Mouse (Mus musculus): ENCODE measurements at regions not wholly inside any gene's neighbourhood (a gene's known extent, or its start where the extent isn't known, plus 50 kb on each side); places are given as distances from the start of the nearest gene placed in this dataset.

DNA sequence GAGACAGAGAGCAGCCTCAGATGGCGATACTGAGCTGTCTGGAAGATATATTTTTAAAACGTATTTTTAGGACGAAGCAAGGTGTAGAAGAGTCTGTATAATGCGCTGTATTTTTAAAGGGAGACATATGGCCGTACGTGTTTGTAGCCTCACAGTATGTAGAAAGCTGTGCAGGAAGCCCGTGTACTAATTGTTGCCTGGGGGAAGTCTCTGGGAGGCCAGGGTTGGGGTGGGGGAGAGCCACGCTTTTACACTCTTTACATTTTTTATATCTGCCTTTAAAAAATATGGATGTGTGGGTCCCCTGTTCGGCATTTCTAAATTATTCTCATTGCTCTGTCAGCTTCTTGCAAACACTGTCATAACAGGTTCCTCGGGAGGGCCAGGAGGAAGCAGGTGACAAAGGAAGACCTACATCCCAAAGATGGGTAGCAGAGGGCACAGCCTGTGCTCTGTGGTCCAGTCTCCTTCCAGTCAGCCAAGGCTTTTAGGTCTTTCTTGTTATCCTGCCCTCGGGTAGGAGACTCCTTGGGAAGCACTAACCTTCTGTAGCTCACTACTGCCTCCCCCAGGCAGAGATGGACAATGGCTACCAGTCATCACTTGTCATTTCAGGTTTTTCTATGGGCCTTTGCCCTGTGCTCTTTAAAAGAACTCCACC is 74.1 kb upstream of the Cdh5 start:
- no peak for ATAC-seq (ENCODE audit: borderline replicate concordance, extremely low read depth, low FRiP score, low TSS enrichment)
- Histone ChIP-seq H3K36me3 (no peaks in the 10 kb centered on the region), H3K27me3 (no peaks in the 10 kb centered on the region), H3K4me3 (no peak overlapping the region), H3K9me3 (peaks cover 5% of the 10 kb centered on the region; the same call in 1 of the 2 replicates), H3K9ac (no peak overlapping the region), H3K27ac (no peak overlapping the region), H3K4me1 (peaks cover 13% of the 10 kb centered on the region), H3K4me2 (no peak overlapping the region)
- 71% methylated on average over 11 of the region's 11 CpGs for WGBS

DNA sequence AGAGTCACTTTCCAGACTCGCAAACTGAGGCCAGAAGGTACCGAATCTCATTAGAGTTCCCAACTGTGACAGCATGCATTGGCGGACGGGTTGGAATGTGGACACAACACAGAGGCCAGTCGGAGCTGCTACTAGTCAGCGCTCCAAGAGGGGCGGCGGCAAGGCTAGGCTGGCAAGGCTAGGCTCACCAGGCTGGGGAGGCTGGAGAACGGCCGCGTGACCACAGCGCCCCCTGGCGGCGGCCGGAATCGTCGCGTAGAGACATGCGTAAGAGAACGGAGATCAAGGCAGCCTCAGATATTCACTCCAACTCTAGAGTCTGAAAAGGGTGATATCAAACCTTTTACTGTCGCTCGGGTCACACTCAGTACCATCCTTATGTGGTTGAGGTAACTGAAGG is 72.8 kb upstream of the Cdh5 start:
- no peak overlapping the region for H3K4me3 ChIP-seq
- H3K27me3 ChIP-seq, result no peaks in the 10 kb centered on the region
- H3K9me3 ChIP-seq, result peaks cover 5% of the 10 kb centered on the region; the same call in 1 of the 2 replicates
- no peaks in the 10 kb centered on the region for H3K36me3 ChIP-seq
- ATAC-seq (ENCODE audit: borderline replicate concordance, extremely low read depth, low FRiP score, low TSS enrichment), result peak; percentile 93
- H3K4me2 ChIP-seq, result peak overlapping the region; percentile 45
- H3K9ac ChIP-seq, result no peak overlapping the region
- H3K4me1 ChIP-seq, result peaks cover 10% of the 10 kb centered on the region
- WGBS, result 2% methylated on average over 22 of the region's 22 CpGs
- H3K27ac ChIP-seq, result peak overlapping the region; percentile 54

DNA sequence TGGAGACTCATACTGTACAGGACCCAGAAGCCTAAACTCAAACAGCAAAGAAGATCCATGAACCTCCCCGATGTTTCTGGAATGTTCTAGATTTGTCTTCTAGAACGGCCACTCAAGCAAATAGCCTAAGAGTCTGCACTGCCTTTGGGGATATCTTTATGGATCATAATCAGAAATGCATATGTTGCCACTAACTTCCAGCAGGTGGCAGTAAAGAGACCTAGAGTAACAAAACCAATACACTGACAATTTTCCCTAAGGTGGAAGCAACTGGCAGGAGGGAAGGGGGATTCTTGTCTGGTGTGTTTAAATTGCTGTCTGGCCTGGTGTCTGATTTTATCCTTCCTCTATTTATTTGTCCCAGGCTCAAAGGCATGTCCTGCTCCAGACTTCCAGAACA is 69.2 kb upstream of the Cdh5 start:
- H3K9me3 ChIP-seq, result peaks cover 5% of the 10 kb centered on the region; the same call in 1 of the 2 replicates
- 90% methylated on average over 2 of the region's 2 CpGs for WGBS
- no peak for ATAC-seq (ENCODE audit: borderline replicate concordance, extremely low read depth, low FRiP score, low TSS enrichment)

DNA sequence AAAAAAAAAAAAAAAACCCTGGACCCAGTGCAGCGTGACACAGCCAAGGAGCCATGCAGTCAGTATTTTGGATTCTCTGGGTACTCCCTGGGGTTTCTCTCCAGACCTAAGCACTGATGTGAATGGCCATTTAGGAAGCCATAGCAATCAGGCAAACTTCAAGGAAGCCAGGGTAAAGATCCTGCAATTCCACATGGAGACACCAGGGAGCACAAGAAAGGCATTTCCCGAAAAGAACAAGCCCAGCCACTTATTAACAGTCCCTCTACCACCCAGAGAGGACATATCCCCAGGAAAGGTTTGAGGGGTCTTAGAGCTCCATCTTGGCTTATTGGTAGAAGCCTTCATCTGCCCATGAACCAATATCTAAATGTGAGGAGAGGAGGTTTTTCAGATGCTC is 68.3 kb upstream of the Cdh5 start:
- Histone ChIP-seq H3K9ac (no peak overlapping the region), H3K9me3 (peaks cover 5% of the 10 kb centered on the region; the same call in 1 of the 2 replicates), H3K27ac (no peak overlapping the region), H3K4me1 (peaks cover 12% of the 10 kb centered on the region), H3K36me3 (no peaks in the 10 kb centered on the region), H3K4me2 (no peak overlapping the region), H3K4me3 (no peak overlapping the region), H3K27me3 (no peaks in the 10 kb centered on the region)
- ATAC-seq (ENCODE audit: borderline replicate concordance, extremely low read depth, low FRiP score, low TSS enrichment), result no peak
- WGBS, result 53% methylated on average over 2 of the region's 2 CpGs

More for the DNA sequence above, 69.2 kb upstream of the Cdh5 start:
- Histone ChIP-seq H3K27me3 (no peaks in the 10 kb centered on the region), H3K4me1 (peaks cover 15% of the 10 kb centered on the region), H3K4me3 (no peak overlapping the region), H3K4me2 (no peak overlapping the region), H3K27ac (no peak overlapping the region), H3K9ac (no peak overlapping the region), H3K36me3 (no peaks in the 10 kb centered on the region)

DNA sequence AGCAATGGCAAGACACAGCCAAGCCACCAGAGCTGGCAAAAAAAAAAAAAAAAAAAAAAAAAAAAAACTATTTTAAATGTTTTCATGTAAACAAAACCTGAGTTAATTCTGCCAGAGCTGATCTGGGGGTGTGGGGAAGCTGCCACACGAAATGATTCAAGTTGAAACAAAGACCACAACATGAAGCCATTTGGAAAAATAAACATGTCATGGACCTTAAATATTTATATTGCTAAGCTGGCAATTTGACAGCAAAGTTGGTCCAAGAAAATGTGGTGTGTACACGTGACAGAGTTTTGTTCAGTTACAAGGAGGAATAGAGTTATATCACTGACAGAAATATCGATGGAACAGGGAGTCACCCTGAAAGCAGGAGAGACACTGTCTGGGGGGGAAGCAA is 67.1 kb upstream of the Cdh5 start:
- peak; percentile 53; the same call in 1 of the 2 replicates for ATAC-seq (ENCODE audit: borderline replicate concordance, extremely low read depth, low FRiP score, low TSS enrichment)
- 29% methylated on average over 3 of the region's 3 CpGs for WGBS
- no peak overlapping the region for H3K27ac ChIP-seq

DNA sequence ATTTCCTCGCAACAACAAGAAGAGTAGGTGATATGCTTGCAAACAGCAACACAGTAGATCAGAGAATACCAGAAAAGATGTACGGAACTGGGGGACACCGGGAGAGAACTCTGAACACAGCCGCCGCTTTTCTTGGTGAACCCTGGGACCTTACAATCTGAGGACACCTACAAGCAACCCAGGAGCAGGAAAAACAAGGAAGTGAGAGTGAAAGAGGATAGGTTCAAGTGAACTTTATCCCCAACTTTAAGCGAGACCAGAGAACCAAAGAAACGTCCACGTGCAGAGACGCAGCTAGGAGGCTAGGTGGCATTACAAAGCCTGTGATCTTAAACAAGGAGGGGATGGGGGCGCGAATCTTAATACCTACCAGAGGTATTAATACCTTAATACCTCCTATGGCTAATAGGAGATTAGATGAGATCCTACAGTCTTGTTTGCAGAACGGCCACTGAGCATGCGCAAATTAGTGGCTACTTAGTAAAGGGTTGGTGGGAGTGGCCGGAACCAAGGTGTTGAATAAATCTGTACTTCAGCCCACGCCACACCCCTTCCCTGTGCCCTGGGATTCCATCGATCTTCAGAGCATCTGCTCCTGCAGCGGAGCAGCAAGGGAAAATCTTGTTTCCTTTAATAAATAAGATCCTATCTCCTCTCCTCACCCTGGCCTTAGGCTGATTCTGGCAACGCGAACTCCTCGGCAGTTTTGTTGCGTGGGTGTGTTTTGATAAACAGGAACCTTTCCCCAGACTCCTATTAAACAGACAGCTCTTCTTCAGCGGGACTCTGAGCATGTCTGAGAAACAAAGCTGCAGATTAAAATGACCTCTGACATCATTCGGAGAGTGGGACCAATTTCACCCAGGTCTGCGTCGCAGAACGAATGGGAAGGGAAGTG is 64.6 kb upstream of the Cdh5 start:
- Histone ChIP-seq H3K36me3 (no peaks in the 10 kb centered on the region), H3K4me3 (no peak overlapping the region), H3K4me2 (no peak overlapping the region), H3K4me1 (peaks cover 17% of the 10 kb centered on the region), H3K27me3 (no peaks in the 10 kb centered on the region), H3K27ac (no peak overlapping the region), H3K9me3 (no peaks in the 10 kb centered on the region), H3K9ac (no peak overlapping the region)
- 65% methylated on average over 26 of the region's 26 CpGs for WGBS
- no peak for ATAC-seq (ENCODE audit: borderline replicate concordance, extremely low read depth, low FRiP score, low TSS enrichment)

More for the DNA sequence above, 67.1 kb upstream of the Cdh5 start:
- Histone ChIP-seq H3K36me3 (no peaks in the 10 kb centered on the region), H3K9me3 (peaks cover 5% of the 10 kb centered on the region; the same call in 1 of the 2 replicates), H3K27me3 (no peaks in the 10 kb centered on the region), H3K9ac (no peak overlapping the region), H3K4me1 (0 out of 2 replicates have a peak, but pooled peaks cover 13% of the 10 kb centered on the region), H3K4me3 (no peak overlapping the region), H3K4me2 (no peak overlapping the region)

DNA sequence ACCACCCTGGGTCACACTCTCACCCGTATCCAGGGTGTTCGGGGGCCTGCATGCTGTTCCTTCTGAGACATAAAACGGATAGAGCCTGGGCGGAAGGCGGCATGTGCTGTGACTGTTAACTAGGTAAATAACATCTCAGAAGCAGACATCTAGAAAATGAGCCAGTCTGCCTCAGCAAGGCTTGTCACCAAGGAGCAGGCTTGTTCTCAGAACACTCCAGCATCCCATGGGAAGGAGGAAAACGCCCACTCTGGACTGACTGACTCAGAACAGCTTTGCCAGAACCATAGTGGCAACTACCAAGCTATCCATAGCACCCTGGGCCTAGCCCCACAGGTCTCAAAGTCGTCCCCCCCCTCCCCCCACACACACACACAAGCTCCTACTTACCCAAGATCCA is 63.8 kb upstream of the Cdh5 start:
- Histone ChIP-seq H3K27ac (no peak overlapping the region), H3K9ac (no peak overlapping the region), H3K36me3 (no peaks in the 10 kb centered on the region), H3K4me3 (no peak overlapping the region), H3K27me3 (no peaks in the 10 kb centered on the region), H3K4me2 (no peak overlapping the region), H3K4me1 (peaks cover 25% of the 10 kb centered on the region), H3K9me3 (no peaks in the 10 kb centered on the region)
- 83% methylated on average over 7 of the region's 7 CpGs for WGBS
- no peak for ATAC-seq (ENCODE audit: borderline replicate concordance, extremely low read depth, low FRiP score, low TSS enrichment)

DNA sequence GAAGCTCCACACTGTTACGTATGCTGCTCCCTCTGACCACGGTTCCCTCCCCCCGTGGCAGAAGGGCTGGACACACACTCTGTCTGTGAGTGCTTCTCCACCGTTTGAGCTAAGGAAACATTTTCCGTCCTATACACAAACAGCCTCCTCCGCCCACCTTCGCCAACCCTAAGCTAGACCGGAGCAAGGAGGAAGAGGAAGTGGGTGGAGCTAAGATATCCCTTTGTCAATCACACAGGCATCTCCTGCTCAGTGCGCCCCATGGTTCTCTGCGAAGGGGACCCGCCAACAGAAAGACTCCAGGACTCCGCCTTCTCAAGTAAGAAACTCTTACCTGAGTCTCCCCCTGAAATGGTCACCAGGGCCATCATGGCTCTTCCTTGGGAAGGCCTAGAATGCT is 61.9 kb upstream of the Cdh5 start:
- H3K4me3 ChIP-seq, result no peak overlapping the region
- no peak overlapping the region for H3K27ac ChIP-seq
- no peaks in the 10 kb centered on the region for H3K27me3 ChIP-seq
- 59% methylated on average over 12 of the region's 12 CpGs for WGBS
- H3K36me3 ChIP-seq, result no peaks in the 10 kb centered on the region
- H3K4me1 ChIP-seq, result peaks cover 31% of the 10 kb centered on the region
- no peak overlapping the region for H3K9ac ChIP-seq
- no peak overlapping the region for H3K4me2 ChIP-seq
- H3K9me3 ChIP-seq, result no peaks in the 10 kb centered on the region
- no peak; the same call in 1 of the 2 replicates for ATAC-seq (ENCODE audit: borderline replicate concordance, extremely low read depth, low FRiP score, low TSS enrichment)

DNA sequence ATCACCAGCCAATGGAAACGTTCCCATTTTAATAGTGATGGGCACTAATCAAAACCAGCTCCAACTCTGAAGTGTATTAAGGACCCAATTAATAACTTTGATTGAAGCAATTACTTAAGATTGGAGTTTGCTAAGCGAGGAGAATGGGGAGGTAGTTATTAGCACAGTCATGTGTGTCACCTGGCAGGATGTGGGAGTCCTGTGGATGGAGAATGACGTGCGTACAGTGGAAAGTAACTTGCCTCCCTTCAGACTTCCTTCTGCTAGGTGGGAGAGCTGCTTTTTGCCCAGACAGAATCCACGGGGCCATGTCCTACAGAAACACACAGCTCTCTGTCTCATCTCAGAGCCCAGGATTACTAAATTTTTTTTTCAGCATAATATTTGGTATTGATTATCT is 59.9 kb upstream of the Cdh5 start:
- ATAC-seq (ENCODE audit: borderline replicate concordance, extremely low read depth, low FRiP score, low TSS enrichment), result no peak
- no peak overlapping the region for H3K4me2 ChIP-seq
- WGBS, result 80% methylated on average over 5 of the region's 5 CpGs
- H3K36me3 ChIP-seq, result no peaks in the 10 kb centered on the region
- H3K9ac ChIP-seq, result no peak overlapping the region
- H3K9me3 ChIP-seq, result no peaks in the 10 kb centered on the region
- no peak overlapping the region for H3K4me3 ChIP-seq
- H3K4me1 ChIP-seq, result peaks cover 31% of the 10 kb centered on the region
- no peak overlapping the region for H3K27ac ChIP-seq
- no peaks in the 10 kb centered on the region for H3K27me3 ChIP-seq

DNA sequence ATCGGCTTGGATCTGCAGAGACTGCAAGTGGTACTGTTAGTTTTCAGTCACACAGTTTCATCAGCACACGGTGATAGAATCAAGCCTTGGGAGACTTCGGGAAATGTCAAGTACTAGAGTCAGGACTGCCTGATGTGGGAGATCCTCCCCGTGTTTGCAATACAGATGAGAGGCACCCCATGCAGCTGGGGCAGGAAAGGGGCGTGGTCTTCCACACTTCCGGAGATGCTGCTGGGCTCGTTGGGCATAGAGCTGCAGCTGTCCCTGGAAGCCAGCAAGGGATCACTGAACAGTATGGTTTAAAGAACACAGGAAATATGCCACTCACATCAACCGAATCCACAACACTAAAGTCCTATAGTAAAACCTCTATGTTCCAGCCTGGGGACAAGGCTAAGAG is 59.0 kb upstream of the Cdh5 start:
- H3K27ac ChIP-seq, result no peak overlapping the region
- no peak overlapping the region for H3K4me3 ChIP-seq
- no peaks in the 10 kb centered on the region for H3K27me3 ChIP-seq
- peaks cover 23% of the 10 kb centered on the region for H3K4me1 ChIP-seq
- no peaks in the 10 kb centered on the region for H3K9me3 ChIP-seq
- no peaks in the 10 kb centered on the region for H3K36me3 ChIP-seq
- H3K4me2 ChIP-seq, result peak overlapping the region; percentile 17
- WGBS, result 13% methylated on average over 8 of the region's 8 CpGs
- peak; percentile 70; the same call in 1 of the 2 replicates for ATAC-seq (ENCODE audit: borderline replicate concordance, extremely low read depth, low FRiP score, low TSS enrichment)
- H3K9ac ChIP-seq, result no peak overlapping the region

DNA sequence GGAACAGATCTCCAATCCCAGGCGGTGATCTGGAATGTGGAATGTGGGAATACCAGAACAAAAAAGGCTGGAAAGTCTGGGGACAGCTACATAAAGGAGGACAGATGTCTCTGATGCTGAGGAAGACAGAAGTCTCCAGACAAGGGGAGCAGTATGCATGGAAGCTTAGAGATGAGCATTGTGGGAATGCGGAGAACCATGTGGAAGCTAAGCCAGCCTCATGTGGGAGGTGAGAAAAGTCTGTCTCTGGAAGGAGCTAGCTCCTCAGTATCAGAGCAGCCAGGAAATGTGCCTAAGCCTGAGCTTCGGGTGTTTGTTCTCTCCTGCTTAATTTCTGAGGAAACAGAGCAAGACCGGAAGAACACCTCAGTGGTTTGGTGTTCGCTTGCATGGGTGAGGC is 53.4 kb upstream of the Cdh5 start:
- peaks cover 5% of the 10 kb centered on the region; the same call in 1 of the 2 replicates for H3K4me1 ChIP-seq
- H3K9ac ChIP-seq, result no peak overlapping the region
- no peak overlapping the region for H3K4me3 ChIP-seq
- H3K9me3 ChIP-seq, result no peaks in the 10 kb centered on the region
- no peak for ATAC-seq (ENCODE audit: borderline replicate concordance, extremely low read depth, low FRiP score, low TSS enrichment)
- H3K36me3 ChIP-seq, result no peaks in the 10 kb centered on the region
- no peaks in the 10 kb centered on the region for H3K27me3 ChIP-seq
- 59% methylated on average over 5 of the region's 5 CpGs for WGBS
- no peak overlapping the region for H3K27ac ChIP-seq
- H3K4me2 ChIP-seq, result no peak overlapping the region

DNA sequence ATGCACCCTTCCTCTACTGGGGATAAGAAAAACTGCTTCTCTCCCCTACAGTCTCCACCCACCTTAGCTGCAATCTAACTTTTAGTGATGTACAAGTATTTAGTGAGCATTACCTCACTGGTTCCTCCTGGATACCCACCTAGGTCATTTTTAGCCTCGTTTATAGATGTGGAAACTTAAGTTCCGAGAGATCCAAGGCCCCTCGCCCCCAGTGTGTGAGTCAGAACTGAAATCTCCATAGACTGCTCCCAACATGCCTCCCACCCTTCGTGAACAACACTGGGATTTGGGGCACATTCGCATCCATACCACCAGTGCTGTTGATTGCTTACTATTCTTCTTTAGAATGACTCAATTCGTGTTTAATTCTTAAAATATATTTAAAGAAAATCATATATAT is 52.2 kb upstream of the Cdh5 start:
- H3K4me1 ChIP-seq, result peaks cover 3% of the 10 kb centered on the region; the same call in 1 of the 2 replicates
- no peak overlapping the region for H3K4me2 ChIP-seq
- WGBS, result 80% methylated on average over 6 of the region's 6 CpGs
- no peak overlapping the region for H3K4me3 ChIP-seq
- H3K9ac ChIP-seq, result no peak overlapping the region
- H3K27me3 ChIP-seq, result no peaks in the 10 kb centered on the region
- no peaks in the 10 kb centered on the region for H3K36me3 ChIP-seq
- H3K9me3 ChIP-seq, result no peaks in the 10 kb centered on the region
- ATAC-seq (ENCODE audit: borderline replicate concordance, extremely low read depth, low FRiP score, low TSS enrichment), result no peak
- H3K27ac ChIP-seq, result no peak overlapping the region

All from lung, embryonic 15.5 days (tissue).